Mouse (Mus musculus): ENCODE results near the gene Gm20822.
"Not testable (repeated sequence)": the region's sequence is repeated elsewhere in the genome, so short reads cannot be mapped to it uniquely, and the experiment has no call there.

Gm20822 gene

DNA sequence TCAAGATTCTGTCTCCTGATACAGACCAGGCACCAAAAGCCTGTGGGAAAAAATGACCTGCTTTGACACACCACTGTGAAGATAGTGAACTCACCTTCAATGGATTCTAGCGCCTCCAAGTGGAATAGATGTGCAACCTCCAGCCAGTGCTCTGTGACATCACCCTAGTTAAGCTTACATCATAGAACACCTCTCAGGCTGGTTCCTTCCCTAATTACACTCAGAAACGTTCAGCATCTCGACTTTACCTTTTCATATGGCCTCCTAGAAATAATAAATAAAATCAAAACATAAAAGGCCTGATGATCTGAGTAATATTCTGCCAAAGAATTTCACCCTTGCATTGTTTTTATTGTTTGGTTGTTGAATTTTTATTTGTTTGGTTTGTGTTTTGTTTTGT lies at the start of gene Gm20822:
Gm20822 (minus strand) TSS at position 101 of the 400 bp plus-strand sequence.
- DNase-seq (ENCODE audit: low spot score): not testable (repeated sequence)

All from layer of hippocampus, adult 9-10 months (tissue).